Mouse (Mus musculus) left cerebral cortex, postnatal 25 days (tissue): ENCODE results near the gene Cbl. TPM values are rescaled to one million over a fixed set of nuclear protein-coding genes. Genes with fewer than 3 reads are reported as not detected.

Experiments used
- DNase-seq, 2 experiments: peaks; one replicate each; pipeline ENCODE4 v3.0.0; 2022; ENCODE audit warnings: low spot score in 2 of 2, mixed read lengths in 1 of 2
- intact Hi-C: fragments of 180-260 bp; cut with DNase I; formaldehyde crosslinking; loops from one replicate; pipeline ENCODE4 v1.15.1; 2025
- total RNA-seq, 2 experiments: library from RNA; stranded (reverse); gene quantifications; 2 replicates each; pipeline ENCODE4 v1.2.3; 2021

Gene Cbl
- 10 to 100 TPM; 53.4 to 54.2 TPM for total RNA-seq

- intact Hi-C loops = loop anchor here (1.0 to 10.0 kb wide), 3 partner anchors 49 to 249 kb away; no protein-coding TSS in a partner anchor
- DNase-seq = peak; percentile 99 to 100
Measured at GRCm38 (mm10) chr9:44233802-44234478, at the start of gene Cbl. TSS of gene Cbl (minus strand) at chr9:44234049.

GRCm38 (mm10) chr9:44283183-44283582 lies 49.3 kb upstream of the Cbl start:
- no peak for DNase-seq
- intact Hi-C loops = no loop called here

GRCm38 (mm10) chr9:44269973-44270372 lies 36.1 kb upstream of the Cbl start:
- intact Hi-C loops = no loop called here
- no peak for DNase-seq

DNA sequence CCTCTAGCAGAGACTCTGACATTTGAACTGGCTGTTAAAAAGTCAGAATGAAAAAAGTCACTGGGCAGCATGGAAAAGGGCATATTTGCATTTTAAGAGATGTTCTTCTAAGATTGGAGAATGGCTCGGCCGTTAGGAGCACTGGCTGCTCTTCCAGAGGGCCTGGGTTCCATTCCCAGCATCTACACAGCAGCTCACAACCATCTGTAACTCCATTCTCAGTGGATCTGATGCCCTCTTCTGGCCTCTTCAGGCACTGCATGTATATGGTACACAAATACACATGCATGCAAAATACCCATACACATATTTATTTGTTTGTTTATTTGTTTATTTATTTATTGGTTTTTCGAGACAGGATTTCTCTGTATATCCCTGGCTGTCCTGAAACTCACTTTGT lies 35.2 kb upstream of the Cbl start:
- DNase-seq = no peak
- intact Hi-C loops = no loop called here

- intact Hi-C loops = no loop called here
- DNase-seq = no peak
Measured at GRCm38 (mm10) chr9:44268432-44268831, 34.6 kb upstream of the Cbl start, which contains the start of gene Nlrx1. TSS of gene Nlrx1 (minus strand) at chr9:44268599.

DNA sequence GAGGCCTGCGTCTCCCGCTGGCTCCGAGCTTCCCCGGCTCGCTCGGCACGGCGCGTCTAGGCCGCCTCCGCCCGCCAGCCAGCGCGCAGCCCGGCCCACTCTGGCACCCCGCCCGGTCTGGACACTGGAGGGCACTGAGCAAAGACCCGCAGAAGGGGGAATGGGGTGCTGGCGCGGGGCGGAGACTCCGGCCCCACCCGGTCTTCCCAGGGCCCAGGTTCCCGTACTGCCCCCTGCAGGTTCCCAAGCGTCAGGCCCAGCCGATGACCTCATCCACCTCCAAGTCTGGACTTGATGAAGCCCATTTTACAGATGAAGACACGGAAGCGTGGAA lies 34.1 kb upstream of the Cbl start:
- intact Hi-C loops = no loop called here
- peak; percentile 76 to 77 for DNase-seq

GRCm38 (mm10) chr9:44267319-44268026 lies 33.6 kb upstream of the Cbl start:
- intact Hi-C loops = no loop called here
- peak in 1 of 2 experiments; percentile 22 for DNase-seq

DNA sequence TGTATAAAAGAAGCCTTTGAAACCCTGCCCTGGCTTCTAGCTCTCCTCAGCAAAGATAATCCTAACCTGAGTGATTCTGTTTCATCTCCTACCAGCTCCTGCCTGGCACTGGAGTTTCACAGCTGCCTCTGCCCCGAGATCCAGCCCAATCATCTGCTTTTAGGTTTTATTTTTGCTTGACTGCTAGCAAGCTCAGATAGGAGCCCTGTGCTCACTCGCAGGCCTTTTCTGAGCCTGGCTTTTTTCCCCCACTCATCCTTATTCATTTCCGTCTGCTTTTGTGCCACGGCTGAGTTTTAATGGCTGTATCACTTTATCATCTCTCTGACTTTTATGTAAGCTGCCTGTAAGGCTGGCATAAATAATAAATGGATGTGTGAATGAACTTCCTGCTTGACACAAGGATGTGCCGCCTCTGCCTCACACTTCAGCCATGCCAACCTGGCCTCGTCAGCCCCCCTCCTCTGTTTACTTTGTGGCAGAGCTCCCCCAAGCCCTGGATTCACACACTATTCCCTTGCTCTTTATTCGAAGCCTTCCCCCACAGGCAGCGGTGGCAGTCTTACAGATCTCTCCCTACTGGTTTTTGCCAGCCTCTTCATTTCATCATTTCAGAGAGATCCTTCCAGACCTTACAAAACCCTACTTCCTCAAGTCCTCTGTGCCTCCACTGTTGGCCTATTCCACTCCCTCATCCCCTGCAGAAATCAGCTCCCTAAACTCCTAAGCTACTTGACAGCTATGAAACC lies 32.8 kb upstream of the Cbl start:
- intact Hi-C loops = no loop called here
- peak; percentile 41 to 86 for DNase-seq

GRCm38 (mm10) chr9:44261388-44261787 lies 27.5 kb upstream of the Cbl start:
- intact Hi-C loops = no loop called here

DNA sequence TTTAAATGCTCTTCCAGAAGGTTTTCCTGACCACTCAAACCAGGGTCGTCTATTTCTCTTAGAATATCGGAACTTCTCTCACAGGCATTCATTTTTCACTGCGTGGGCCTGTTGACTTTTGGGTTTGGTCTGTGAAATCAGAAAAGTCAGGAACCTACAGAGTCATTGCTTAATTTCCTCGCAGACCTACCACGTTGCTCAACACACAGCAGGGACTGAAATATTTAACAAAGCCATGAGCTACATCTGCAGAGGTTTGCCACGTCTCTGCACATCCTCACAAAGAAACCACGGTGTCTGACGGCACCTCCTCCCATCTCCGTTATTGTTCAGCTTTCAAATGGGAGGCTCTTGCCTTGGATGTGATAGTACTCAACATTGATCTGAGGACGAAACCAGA lies 25.2 kb upstream of the Cbl start:
- intact Hi-C loops = no loop called here
- no peak for DNase-seq

More at GRCm38 (mm10) chr9:44261388-44261787, 27.5 kb upstream of the Cbl start:
- DNase-seq = no peak

DNA sequence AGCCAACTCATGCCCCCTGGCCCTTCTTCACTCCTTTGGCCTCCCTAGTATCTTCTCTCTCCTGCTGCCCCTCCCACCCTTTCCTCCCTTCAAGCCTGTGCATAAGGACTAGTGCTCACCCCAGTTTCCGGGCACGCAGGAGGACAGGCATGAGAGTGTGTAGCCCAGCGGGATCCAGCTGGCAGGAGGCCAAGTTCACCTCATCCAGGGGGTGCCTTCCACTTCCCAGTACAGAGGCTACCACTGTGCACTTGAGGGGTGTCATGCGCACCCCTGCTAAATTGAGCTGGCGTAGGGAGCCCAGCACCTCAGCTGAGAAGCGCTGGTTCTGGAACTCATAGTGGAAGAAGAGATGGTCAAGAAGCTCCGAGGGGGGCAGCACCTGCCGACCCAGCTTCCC lies 22.4 kb upstream of the Cbl start:
- no peak for DNase-seq
- intact Hi-C loops = no loop called here

DNA sequence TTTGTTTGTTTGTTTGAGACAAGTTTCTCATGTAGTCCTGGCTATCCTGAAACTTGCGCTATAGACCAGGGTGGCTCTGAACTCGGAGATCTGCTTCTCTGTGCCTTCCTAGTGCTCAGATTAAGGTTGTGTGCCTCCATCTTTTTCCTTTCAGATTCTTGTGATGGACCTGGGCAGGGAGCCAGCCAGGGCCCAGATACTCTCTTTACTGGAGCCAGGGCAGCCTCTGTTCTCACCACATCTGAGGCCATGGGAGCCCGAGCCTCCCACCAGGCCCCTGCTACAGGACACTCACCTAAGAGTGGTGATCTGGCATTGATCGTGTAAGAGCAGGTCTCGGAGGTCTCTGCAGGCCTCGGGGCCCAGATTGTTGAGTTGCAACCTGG lies 21.3 kb upstream of the Cbl start:
- intact Hi-C loops = no loop called here
- DNase-seq = no peak

GRCm38 (mm10) chr9:44254508-44255135 lies 20.8 kb upstream of the Cbl start:
- intact Hi-C loops = no loop called here
- DNase-seq = peak in 1 of 2 experiments; percentile 32

DNA sequence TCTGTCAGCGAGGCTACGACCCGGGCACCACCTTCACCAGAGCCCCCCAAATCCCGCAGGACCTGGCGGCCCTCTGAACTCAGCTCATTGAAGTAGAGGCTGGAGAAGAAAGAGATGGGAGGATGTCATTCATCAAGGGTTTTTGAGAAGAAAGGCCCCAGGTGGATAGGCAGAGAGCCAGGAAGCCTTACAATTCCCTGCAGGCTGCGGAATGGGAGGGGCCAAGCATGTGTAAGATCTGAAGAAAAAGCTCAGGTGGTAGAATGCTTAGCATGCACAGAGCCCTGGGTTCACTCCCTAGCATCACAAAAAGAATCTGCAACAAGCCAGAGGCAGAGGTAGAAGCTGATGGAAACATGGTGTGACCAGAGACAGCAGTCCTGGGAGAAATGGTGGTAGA lies 19.6 kb upstream of the Cbl start:
- intact Hi-C loops = no loop called here
- DNase-seq = no peak

- DNase-seq = no peak
- intact Hi-C loops = no loop called here
Measured at GRCm38 (mm10) chr9:44251314-44251713, 17.5 kb upstream of the Cbl start, which contains the start of gene Pdzd3. TSS of gene Pdzd3 (minus strand) at chr9:44251471.

DNA sequence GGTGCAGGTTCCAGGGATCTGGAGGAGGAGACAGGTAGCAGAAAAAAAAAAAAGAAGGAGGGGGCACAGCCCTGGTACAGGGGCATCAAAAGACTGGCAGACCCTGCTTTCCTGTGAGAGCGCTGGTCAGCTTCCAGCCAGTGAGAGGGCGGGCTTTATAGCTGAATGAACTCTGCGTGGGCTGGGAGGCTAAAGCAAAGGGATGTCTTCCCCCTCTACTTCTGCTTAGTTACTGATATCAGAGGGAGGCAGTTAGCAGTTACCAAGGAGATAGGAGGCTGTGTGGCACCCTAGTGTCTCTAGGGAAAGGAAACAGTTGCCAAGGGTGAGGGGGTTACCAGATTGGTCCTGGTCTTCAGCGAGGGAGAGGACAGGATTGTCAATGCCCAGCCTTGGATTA lies 16.6 kb upstream of the Cbl start:
- DNase-seq = no peak
- intact Hi-C loops = no loop called here

DNA sequence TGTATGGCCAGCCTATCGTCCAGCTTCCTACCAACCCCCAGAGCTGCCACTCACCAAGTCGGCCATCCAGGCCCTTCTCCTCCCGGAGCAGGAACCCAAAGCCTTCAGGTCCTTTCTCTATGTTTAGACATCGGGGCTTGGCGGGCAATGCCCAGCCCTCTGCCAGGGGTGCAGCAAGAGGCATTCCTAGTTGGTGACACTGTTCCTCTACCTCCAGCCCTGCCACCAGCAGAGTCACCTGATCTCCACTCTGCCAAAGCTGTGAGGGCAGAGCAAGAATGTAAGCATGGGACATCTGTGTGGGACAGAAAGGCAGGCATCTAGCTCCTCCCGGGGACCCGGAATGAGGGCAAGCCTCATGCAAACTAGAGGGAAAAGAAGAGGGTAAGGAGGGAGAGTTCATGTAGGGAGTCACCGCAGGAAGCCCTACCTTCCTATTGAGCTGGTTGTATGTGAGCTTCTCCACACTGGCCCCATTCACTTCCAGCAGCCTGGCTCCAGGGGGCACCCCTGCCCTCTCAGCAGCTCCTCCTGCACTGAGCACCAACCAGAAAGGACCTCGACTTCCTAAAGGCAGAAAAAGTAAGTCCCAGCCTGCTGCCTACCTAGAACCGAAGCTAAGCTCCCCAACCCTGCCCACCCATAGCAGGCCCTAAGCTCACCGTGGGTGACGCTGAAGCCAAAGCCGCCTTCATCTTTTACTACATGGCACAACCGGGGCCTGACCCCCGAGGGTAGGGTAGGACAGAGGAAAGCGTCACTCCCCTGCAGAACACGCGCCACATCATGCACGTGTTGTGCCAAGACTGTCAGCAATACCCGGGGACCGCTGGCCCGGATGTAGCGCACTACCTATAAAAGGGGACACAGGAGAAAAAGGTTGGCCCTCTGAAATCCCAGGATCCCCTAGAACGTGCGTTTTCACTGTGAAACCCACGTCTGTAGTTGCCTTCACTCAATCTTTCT lies 15.6 kb upstream of the Cbl start:
- peak; percentile 53 to 67 for DNase-seq
- intact Hi-C loops = loop anchor here (5.0 kb wide), 1 partner anchor 117 kb away; the partner anchor contains the start of gene Mcam

DNA sequence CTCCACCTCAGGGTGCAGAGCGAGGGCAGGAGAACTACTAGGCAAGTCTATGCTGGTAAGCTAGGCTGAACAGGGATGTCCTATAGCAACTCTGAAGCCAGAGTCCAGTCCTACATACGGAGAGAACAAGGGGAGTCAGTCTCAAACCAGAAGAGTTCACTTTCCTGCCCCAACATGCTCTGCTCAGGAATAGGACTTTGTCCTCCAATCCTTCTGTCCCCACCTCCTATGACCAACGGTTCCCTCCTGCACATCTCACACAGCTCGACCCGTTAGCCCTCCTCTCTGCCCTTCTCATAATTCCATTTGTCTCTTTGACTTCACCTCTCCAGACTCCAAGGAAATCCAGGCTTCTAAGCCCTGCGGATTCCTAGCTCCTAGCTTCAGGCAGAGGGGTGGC lies 14.1 kb upstream of the Cbl start:
- DNase-seq = no peak
- intact Hi-C loops = loop anchor here (5.0 kb wide), 1 partner anchor 116 kb away; the partner anchor contains the start of gene Mcam

- no peak for DNase-seq
- intact Hi-C loops = no loop called here
Measured at GRCm38 (mm10) chr9:44243621-44244020, 9.8 kb upstream of the Cbl start.
